Mouse (Mus musculus): ENCODE measurements around the gene Izumo4. TPM values are rescaled to one million over a fixed set of nuclear protein-coding genes. Genes with fewer than 3 reads are reported as not detected.

Gene Izumo4
- polyA plus RNA-seq, 1 experiment = 1.2 TPM

GRCm38 (mm10) chr10:80658841-80659202, 43.2 kb upstream of the Izumo4 start:
- H3K27me3 ChIP-seq (ENCODE audit: control insufficient read depth) = no peaks in the 10 kb centered on the region
- no peaks in the 10 kb centered on the region; the same call in 1 of the 2 replicates for H3K36me3 ChIP-seq (ENCODE audit: control insufficient read depth)
- no peaks in the 10 kb centered on the region for H3K9me3 ChIP-seq (ENCODE audit: control insufficient read depth, low read length)
- TF ChIP-seq GATA1 (IDR thresholded peaks at IDR 0.05; ENCODE audit: low read length) = no peak
- TF ChIP-seq TAL1 (IDR thresholded peaks at IDR 0.05; ENCODE audit: low read length) = no peak
- peak overlapping the region; percentile 43 for H3K4me3 ChIP-seq (replicated peaks)
- peaks cover 78% of the 10 kb centered on the region for H3K4me1 ChIP-seq (ENCODE audit: control insufficient read depth)

GRCm38 (mm10) chr10:80659213-80659612, 42.8 kb upstream of the Izumo4 start:
- H3K27me3 ChIP-seq (ENCODE audit: control insufficient read depth) = no peaks in the 10 kb centered on the region
- H3K36me3 ChIP-seq (ENCODE audit: control insufficient read depth) = no peaks in the 10 kb centered on the region; the same call in 1 of the 2 replicates
- peaks cover 80% of the 10 kb centered on the region for H3K4me1 ChIP-seq (ENCODE audit: control insufficient read depth)
- H3K4me3 ChIP-seq (replicated peaks) = peak overlapping the region; percentile 43
- H3K9me3 ChIP-seq (ENCODE audit: control insufficient read depth, low read length) = no peaks in the 10 kb centered on the region
- TF ChIP-seq TAL1 (IDR thresholded peaks at IDR 0.05; ENCODE audit: low read length) (no peak), GATA1 (IDR thresholded peaks at IDR 0.05; ENCODE audit: low read length) (no peak)

DNA sequence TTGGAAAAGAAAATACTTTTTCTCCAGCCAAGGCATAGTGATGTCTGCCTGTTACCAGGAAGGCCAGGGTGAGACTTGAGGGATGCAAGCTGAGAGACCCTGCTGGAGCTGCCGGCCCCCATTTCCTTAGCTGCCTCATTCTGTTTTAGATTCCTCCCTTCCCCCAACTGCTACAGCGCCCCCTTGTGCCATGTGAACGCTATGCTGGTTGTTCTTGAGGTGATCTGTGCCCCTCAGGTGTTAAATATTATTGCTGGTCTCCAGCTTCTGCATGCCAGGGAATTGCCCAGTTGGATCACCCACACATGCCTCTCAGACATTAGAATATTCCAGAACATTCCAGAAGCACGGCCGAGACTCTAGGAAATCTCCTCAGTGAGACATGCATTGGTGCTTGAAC, 40.8 kb upstream of the Izumo4 start:
- Histone ChIP-seq H3K36me3 (ENCODE audit: control insufficient read depth) (peaks cover 12% of the 10 kb centered on the region), H3K27me3 (ENCODE audit: control insufficient read depth) (no peaks in the 10 kb centered on the region), H3K4me3 (replicated peaks) (no peak overlapping the region), H3K9me3 (ENCODE audit: control insufficient read depth, low read length) (no peaks in the 10 kb centered on the region), H3K4me1 (ENCODE audit: control insufficient read depth) (peaks cover 80% of the 10 kb centered on the region)
- TF ChIP-seq TAL1 (IDR thresholded peaks at IDR 0.05; ENCODE audit: low read length) (no peak), GATA1 (IDR thresholded peaks at IDR 0.05; ENCODE audit: low read length) (no peak)

DNA sequence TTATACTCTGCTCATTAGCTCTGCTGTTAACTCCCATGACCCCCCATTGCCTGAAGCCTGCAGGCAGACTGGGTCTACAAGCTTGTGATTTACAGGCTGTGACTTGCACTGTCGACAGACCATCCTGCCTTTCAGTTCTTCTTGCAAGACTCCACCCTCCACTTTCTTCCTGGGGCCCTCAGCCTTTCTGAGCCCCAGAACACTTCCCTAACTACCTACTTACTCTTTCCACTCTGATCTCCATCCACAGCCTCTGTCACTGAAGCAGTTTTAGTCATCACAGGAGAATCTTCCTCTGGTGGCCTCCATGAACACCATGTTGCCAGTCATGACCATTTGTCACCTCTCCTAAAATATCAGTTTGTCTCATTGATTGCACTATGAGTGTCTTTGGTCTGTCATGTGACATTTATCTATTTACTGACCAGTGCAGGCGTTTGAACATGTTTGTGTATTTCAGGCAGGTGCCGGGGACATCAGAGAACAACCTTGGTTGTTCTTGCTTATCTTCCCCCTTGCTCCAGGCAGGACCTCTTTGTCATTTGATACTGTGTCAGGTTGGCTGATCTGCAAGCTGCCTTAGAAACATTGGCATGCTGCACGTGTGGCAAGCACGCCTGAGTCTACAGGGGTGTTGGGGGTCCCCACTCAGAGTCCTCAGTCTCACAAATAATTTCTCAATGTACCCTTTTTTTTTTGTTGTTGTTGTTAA, 38.3 kb upstream of the Izumo4 start:
- H3K4me3 ChIP-seq (replicated peaks) = no peak overlapping the region
- H3K27me3 ChIP-seq (ENCODE audit: control insufficient read depth) = no peaks in the 10 kb centered on the region
- no peaks in the 10 kb centered on the region for H3K9me3 ChIP-seq (ENCODE audit: control insufficient read depth, low read length)
- peaks cover 72% of the 10 kb centered on the region for H3K4me1 ChIP-seq (ENCODE audit: control insufficient read depth)
- no peak for TF ChIP-seq TAL1 (IDR thresholded peaks at IDR 0.05; ENCODE audit: low read length)
- TF ChIP-seq GATA1 (IDR thresholded peaks at IDR 0.05; ENCODE audit: low read length) = no peak
- H3K36me3 ChIP-seq (ENCODE audit: control insufficient read depth) = peaks cover 37% of the 10 kb centered on the region

DNA sequence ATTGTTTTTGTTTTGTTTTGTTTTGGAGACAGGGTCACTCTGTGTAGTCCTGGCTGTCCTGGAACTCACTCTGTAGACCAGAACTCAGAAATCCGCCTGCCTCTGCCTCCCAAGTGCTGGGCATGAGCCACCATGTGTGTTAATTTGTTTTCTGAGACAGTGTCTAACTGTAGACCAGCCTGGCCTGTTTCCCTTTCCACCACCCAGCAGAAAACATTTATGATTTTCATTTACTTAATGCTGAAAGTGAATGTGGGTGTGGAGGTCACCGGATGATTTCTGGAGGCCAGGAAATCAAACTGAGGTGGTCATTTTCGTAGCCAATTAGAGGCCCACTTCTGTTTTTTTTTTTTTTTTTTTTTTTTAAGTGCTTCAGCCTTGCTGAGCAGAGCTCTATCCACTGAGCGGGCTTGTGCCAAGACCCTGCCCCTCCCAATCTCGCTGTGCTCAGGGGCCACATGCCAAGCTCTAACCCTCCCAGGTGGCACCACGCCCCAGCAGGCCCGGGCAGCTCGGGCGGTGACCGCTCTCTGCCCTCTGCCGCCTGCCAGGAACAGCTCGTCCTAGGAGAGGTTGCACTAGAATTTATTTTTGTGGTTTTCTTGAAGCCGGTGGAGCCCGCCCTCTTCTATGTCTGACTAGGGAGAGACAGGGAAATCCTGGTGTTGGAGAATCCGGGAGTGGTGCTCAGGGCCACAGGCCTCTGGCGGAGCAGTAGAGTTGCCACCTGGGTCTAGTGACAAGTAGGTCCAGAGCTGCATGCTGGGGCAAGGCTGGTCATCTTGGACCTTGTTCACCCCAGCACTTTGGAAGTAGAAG, 37.6 kb upstream of the Izumo4 start:
- Histone ChIP-seq H3K27me3 (ENCODE audit: control insufficient read depth) (no peaks in the 10 kb centered on the region), H3K4me3 (replicated peaks) (peak overlapping the region; percentile 27), H3K9me3 (ENCODE audit: control insufficient read depth, low read length) (no peaks in the 10 kb centered on the region), H3K36me3 (ENCODE audit: control insufficient read depth) (peaks cover 44% of the 10 kb centered on the region), H3K4me1 (ENCODE audit: control insufficient read depth) (peaks cover 72% of the 10 kb centered on the region)
- TF ChIP-seq TAL1 (IDR thresholded peaks at IDR 0.05; ENCODE audit: low read length) = no peak
- no peak for TF ChIP-seq GATA1 (IDR thresholded peaks at IDR 0.05; ENCODE audit: low read length)

GRCm38 (mm10) chr10:80665016-80665380, 37.0 kb upstream of the Izumo4 start:
- Histone ChIP-seq H3K4me1 (ENCODE audit: control insufficient read depth) (peaks cover 73% of the 10 kb centered on the region), H3K27me3 (ENCODE audit: control insufficient read depth) (no peaks in the 10 kb centered on the region), H3K36me3 (ENCODE audit: control insufficient read depth) (peaks cover 50% of the 10 kb centered on the region), H3K4me3 (replicated peaks) (peak overlapping the region; percentile 27), H3K9me3 (ENCODE audit: control insufficient read depth, low read length) (no peaks in the 10 kb centered on the region)
- no peak for TF ChIP-seq GATA1 (IDR thresholded peaks at IDR 0.05; ENCODE audit: low read length)
- TF ChIP-seq TAL1 (IDR thresholded peaks at IDR 0.05; ENCODE audit: low read length) = no peak

GRCm38 (mm10) chr10:80665459-80665858, 36.5 kb upstream of the Izumo4 start:
- H3K27me3 ChIP-seq (ENCODE audit: control insufficient read depth) = no peaks in the 10 kb centered on the region
- TF ChIP-seq TAL1 (IDR thresholded peaks at IDR 0.05; ENCODE audit: low read length) (no peak), GATA1 (IDR thresholded peaks at IDR 0.05; ENCODE audit: low read length) (no peak)
- H3K4me1 ChIP-seq (ENCODE audit: control insufficient read depth) = peaks cover 78% of the 10 kb centered on the region
- peaks cover 55% of the 10 kb centered on the region for H3K36me3 ChIP-seq (ENCODE audit: control insufficient read depth)
- no peaks in the 10 kb centered on the region for H3K9me3 ChIP-seq (ENCODE audit: control insufficient read depth, low read length)
- H3K4me3 ChIP-seq (replicated peaks) = peak overlapping the region; percentile 6

DNA sequence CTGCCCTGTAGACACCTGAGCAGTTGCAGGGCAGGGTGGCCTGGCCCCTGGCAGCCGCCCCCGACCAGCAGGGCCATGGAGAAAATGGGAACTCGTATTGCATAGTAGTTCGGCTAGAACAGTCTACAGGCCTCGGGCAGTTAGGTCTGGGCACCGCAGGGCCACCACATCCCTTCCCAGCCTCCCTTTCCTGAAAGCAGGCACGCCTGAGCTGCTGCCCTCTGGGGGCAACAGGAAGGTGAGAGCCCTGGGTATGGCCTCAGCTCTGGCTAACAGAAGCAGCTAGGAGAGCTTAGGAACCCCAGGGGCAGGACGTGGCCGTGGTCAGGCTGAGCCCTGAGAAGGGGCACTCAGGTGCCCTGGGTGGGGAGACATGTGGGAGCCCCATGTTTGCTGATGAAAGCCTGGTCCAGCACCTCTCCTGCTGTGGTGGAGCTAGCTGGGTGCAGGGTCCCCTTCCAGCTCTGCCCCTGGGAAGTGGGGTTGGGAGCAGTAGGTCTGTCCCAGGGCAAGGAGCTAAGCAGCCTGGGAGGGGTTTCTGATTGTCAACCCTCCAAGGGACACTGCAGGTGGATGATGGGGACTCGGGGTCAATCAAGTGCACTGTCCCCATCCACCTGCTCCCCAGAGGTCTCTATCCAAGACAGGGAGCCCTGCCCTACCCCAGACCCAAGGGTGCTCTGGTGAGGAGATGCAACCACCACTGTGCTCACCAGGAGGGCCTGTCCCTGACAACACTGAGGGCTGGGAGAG, 35.8 kb upstream of the Izumo4 start:
- Histone ChIP-seq H3K9me3 (ENCODE audit: control insufficient read depth, low read length) (no peaks in the 10 kb centered on the region), H3K4me3 (replicated peaks) (no peak overlapping the region), H3K36me3 (ENCODE audit: control insufficient read depth) (peaks cover 62% of the 10 kb centered on the region), H3K4me1 (ENCODE audit: control insufficient read depth) (peaks cover 79% of the 10 kb centered on the region), H3K27me3 (ENCODE audit: control insufficient read depth) (no peaks in the 10 kb centered on the region)
- TF ChIP-seq GATA1 (IDR thresholded peaks at IDR 0.05; ENCODE audit: low read length) (no peak), TAL1 (IDR thresholded peaks at IDR 0.05; ENCODE audit: low read length) (no peak)
